Mouse (Mus musculus): ENCODE data around the gene Bub1. TPM values are rescaled to one million over a fixed set of nuclear protein-coding genes. Genes with fewer than 3 reads are reported as not detected.

The Bub1 gene
- total and polyA plus RNA-seq, 2 experiments from 2014 or later = 1.9 to 3.7 TPM

- Histone ChIP-seq H3K4me2 (ENCODE audit: low read depth, low read length, poor library complexity, severe bottlenecking) (no peak overlapping the region), H3K27ac (ENCODE audit: low read depth, low read length) (no peak overlapping the region), H3K9ac (replicated peaks; ENCODE audit: low read length, poor library complexity, severe bottlenecking) (no peak overlapping the region), H3K4me1 (ENCODE audit: insufficient read depth, low read length) (no peaks in the 10 kb centered on the region), H3K36me3 (ENCODE audit: insufficient read depth, low read length) (no peaks in the 10 kb centered on the region), H3K4me3 (ENCODE audit: low read depth, low read length) (no peak overlapping the region), H3K9me3 (ENCODE audit: low read length) (no peaks in the 10 kb centered on the region), H3K27me3 (ENCODE audit: insufficient read depth, low read length) (no peaks in the 10 kb centered on the region)
- TF ChIP-seq CTCF (IDR thresholded peaks at IDR 0.05) = peak; percentile 71
- peak; percentile 50 for DNase-seq (ENCODE audit: low spot score)
- ATAC-seq (ENCODE audit: low FRiP score) = no peak
- 8% methylated on average over 2 of the region's 2 CpGs for WGBS
Observed at GRCm38 (mm10) chr2:127832833-127833190, 1.1 kb upstream of the Bub1 start.

- Histone ChIP-seq H3K4me3 (ENCODE audit: low read depth, low read length) (peak overlapping the region; percentile 51), H3K9me3 (ENCODE audit: low read length) (no peaks in the 10 kb centered on the region), H3K9ac (replicated peaks; ENCODE audit: low read length, poor library complexity, severe bottlenecking) (0 out of 2 replicates have a peak overlapping the region, but pooled peaks have one; percentile 19), H3K27ac (ENCODE audit: low read depth, low read length) (no peak overlapping the region), H3K4me1 (ENCODE audit: insufficient read depth, low read length) (no peaks in the 10 kb centered on the region), H3K27me3 (ENCODE audit: insufficient read depth, low read length) (no peaks in the 10 kb centered on the region), H3K36me3 (ENCODE audit: insufficient read depth, low read length) (no peaks in the 10 kb centered on the region), H3K4me2 (ENCODE audit: low read depth, low read length, poor library complexity, severe bottlenecking) (peak overlapping the region; percentile 92)
- DNase-seq (ENCODE audit: low spot score) (no peak), ATAC-seq (ENCODE audit: low FRiP score) (peak; percentile 71)
- peak; percentile 5; the same call in 1 of the 2 replicates for TF ChIP-seq CTCF (IDR thresholded peaks at IDR 0.05)
- WGBS = 37% methylated on average over 11 of the region's 11 CpGs
Observed at GRCm38 (mm10) chr2:127832103-127832832, 603 bp upstream of the Bub1 start.

- Histone ChIP-seq H3K9ac (replicated peaks; ENCODE audit: low read length, poor library complexity, severe bottlenecking) (peak within 1 kb of the TSS; percentile 74), H3K36me3 (ENCODE audit: insufficient read depth, low read length) (no peaks in the 10 kb centered on the region), H3K27me3 (ENCODE audit: insufficient read depth, low read length) (no peaks in the 10 kb centered on the region), H3K27ac (ENCODE audit: low read depth, low read length) (peak within 1 kb of the TSS; percentile 84), H3K4me1 (ENCODE audit: insufficient read depth, low read length) (peaks cover 7% of the 10 kb centered on the region; the same call in 1 of the 2 replicates), H3K4me3 (ENCODE audit: low read depth, low read length) (peak within 1 kb of the TSS; percentile 75), H3K4me2 (ENCODE audit: low read depth, low read length, poor library complexity, severe bottlenecking) (peak within 1 kb of the TSS; percentile 53), H3K9me3 (ENCODE audit: low read length) (no peaks in the 10 kb centered on the region)
- DNase-seq (ENCODE audit: low spot score) = peak; percentile 96
- ATAC-seq (ENCODE audit: low FRiP score) = peak; percentile 96
- no peak for TF ChIP-seq CTCF (IDR thresholded peaks at IDR 0.05)
- WGBS = 1% methylated on average over 37 of the region's 37 CpGs
Observed at GRCm38 (mm10) chr2:127791919-127792603, 39.6 kb downstream of the Bub1 start, which contains the start of gene Mtln. TSS of gene Mtln (minus strand) at chr2:127792488.

GRCm38 (mm10) chr2:127789651-127790270, 41.9 kb downstream of the Bub1 start:
- Histone ChIP-seq H3K4me1 (ENCODE audit: insufficient read depth, low read length) (peaks cover 7% of the 10 kb centered on the region; the same call in 1 of the 2 replicates), H3K9ac (replicated peaks; ENCODE audit: low read length, poor library complexity, severe bottlenecking) (no peak overlapping the region), H3K36me3 (ENCODE audit: insufficient read depth, low read length) (no peaks in the 10 kb centered on the region), H3K9me3 (ENCODE audit: low read length) (no peaks in the 10 kb centered on the region), H3K27ac (ENCODE audit: low read depth, low read length) (no peak overlapping the region), H3K4me3 (ENCODE audit: low read depth, low read length) (no peak overlapping the region), H3K27me3 (ENCODE audit: insufficient read depth, low read length) (no peaks in the 10 kb centered on the region), H3K4me2 (ENCODE audit: low read depth, low read length, poor library complexity, severe bottlenecking) (peak overlapping the region; percentile 69)
- DNase-seq (ENCODE audit: low spot score) (no peak), ATAC-seq (ENCODE audit: low FRiP score) (no peak)
- no peak for TF ChIP-seq CTCF (IDR thresholded peaks at IDR 0.05)
- WGBS = 18% methylated on average over 9 of the region's 9 CpGs

GRCm38 (mm10) chr2:127789138-127789537, 42.5 kb downstream of the Bub1 start:
- Histone ChIP-seq H3K27me3 (ENCODE audit: insufficient read depth, low read length) (no peaks in the 10 kb centered on the region), H3K27ac (ENCODE audit: low read depth, low read length) (peak overlapping the region; percentile 38; the same call in 1 of the 2 replicates), H3K4me2 (ENCODE audit: low read depth, low read length, poor library complexity, severe bottlenecking) (peak overlapping the region; percentile 69), H3K9me3 (ENCODE audit: low read length) (no peaks in the 10 kb centered on the region), H3K4me1 (ENCODE audit: insufficient read depth, low read length) (peaks cover 7% of the 10 kb centered on the region; the same call in 1 of the 2 replicates), H3K9ac (replicated peaks; ENCODE audit: low read length, poor library complexity, severe bottlenecking) (peak overlapping the region; percentile 72; the same call in 1 of the 2 replicates), H3K36me3 (ENCODE audit: insufficient read depth, low read length) (no peaks in the 10 kb centered on the region), H3K4me3 (ENCODE audit: low read depth, low read length) (peak overlapping the region; percentile 68)
- no peak for TF ChIP-seq CTCF (IDR thresholded peaks at IDR 0.05)
- DNase-seq (ENCODE audit: low spot score) (no peak), ATAC-seq (ENCODE audit: low FRiP score) (no peak)
- WGBS = 5% methylated on average over 11 of the region's 11 CpGs

All from midbrain, postnatal 0 days (tissue).